Mouse (Mus musculus) layer of hippocampus, adult 9-11 months (tissue): ENCODE results near the gene Tom1.

Experiments used
- DNase-seq: peaks from one replicate; pipeline ENCODE4 v3.0.0; 2022

Gene Tom1

DNA sequence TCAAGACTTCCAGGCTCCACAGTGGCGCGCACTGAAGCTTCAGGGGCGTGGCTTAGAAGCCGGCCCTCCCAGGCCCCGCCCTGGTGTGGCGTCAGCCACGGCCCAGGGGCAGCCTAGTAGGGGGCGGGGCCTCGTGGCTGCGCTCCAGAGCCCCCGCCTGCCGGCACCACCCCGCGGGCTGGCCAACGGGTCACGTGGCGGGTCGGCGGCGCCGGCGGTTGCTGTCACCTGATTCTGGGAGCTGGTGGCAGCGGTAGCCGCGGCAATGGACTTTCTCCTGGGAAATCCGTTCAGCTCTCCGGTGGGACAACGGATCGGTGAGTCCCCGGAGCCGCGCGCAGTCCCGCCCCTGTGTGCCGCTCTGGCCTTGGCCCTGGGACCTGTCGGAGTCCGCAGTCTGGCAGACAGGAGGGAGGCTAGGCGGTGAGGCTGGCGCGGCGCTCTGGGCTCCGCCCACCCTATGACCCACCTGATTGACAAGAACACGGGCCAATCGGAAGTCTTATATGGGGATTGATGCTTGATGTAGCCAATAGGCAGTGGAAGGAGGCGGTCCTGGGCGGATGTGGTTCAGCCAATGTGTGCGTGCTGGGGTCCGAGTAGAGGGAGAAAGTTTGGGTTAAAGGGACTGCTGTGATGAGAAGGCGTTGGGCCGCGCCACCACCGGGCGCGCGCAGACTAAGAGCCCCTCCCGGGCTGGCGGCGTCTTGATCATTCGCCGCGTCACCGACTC lies at the start of gene Tom1:
Tom1 (plus strand) TSS at position 195 of the 733 bp plus-strand sequence.
- peak; percentile 97 for DNase-seq

DNA sequence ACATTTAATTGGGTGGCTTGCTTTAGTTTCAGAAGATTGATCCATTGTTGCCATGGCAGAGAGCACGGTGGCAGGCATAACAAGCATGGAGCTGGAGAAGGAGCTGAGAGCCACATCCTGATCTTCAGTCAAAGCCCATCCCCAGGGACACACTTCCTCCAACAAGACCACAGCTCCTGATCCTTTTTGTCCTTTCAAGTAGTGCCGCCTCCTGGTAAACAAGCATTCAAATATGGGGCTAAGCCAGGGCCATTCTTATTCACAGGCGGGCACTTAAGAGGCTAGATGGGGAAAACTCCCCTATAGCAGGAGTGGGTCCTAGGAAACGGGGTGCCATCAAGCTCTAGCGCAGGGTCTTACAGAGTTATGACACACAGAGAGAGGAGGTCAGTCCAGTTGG lies 46.1 kb upstream of the Tom1 start:
- no peak for DNase-seq

DNA sequence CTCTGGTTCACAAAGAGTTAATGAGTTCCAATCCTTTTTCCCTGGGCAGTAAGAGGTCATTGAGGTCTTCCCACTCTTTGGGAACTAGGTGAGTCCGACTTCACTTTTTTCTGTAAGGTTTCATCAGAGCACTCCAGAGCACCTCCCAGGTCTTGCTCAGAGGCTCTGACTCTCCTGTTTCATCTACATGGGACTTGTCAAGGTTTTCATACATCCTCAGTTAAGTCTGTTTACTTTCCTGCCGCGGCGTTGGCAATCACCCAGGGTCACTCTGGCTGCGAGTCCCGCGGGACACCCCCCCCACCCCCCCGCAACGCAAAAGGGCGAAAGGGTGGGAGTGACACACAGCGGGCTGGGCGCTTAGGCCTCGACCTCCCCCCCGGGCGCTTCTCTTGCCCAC lies 43.5 kb upstream of the Tom1 start:
- DNase-seq, result no peak

DNA sequence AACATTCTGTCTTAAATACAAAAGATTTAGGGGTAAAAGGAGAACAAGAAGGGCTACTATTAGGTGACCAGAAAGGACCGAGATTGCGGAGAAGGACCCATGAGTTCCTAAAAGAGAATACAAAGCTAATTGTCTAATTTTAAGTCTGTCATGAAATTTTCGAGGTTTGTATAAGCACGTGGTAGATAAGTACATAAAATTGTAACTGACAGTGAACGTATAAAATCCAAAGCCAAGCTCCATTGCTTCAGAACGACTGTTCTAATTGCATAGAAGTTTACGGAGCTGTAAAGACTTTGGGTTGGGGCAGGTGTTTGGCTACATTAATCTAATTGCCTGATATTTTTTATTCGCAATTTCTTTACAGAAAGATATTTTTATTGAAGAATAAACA lies 40.4 kb upstream of the Tom1 start, which contains the start of gene Hmgxb4:
Hmgxb4 (plus strand) TSS at position 276 of the 394 bp plus-strand sequence.
- no peak for DNase-seq

DNA sequence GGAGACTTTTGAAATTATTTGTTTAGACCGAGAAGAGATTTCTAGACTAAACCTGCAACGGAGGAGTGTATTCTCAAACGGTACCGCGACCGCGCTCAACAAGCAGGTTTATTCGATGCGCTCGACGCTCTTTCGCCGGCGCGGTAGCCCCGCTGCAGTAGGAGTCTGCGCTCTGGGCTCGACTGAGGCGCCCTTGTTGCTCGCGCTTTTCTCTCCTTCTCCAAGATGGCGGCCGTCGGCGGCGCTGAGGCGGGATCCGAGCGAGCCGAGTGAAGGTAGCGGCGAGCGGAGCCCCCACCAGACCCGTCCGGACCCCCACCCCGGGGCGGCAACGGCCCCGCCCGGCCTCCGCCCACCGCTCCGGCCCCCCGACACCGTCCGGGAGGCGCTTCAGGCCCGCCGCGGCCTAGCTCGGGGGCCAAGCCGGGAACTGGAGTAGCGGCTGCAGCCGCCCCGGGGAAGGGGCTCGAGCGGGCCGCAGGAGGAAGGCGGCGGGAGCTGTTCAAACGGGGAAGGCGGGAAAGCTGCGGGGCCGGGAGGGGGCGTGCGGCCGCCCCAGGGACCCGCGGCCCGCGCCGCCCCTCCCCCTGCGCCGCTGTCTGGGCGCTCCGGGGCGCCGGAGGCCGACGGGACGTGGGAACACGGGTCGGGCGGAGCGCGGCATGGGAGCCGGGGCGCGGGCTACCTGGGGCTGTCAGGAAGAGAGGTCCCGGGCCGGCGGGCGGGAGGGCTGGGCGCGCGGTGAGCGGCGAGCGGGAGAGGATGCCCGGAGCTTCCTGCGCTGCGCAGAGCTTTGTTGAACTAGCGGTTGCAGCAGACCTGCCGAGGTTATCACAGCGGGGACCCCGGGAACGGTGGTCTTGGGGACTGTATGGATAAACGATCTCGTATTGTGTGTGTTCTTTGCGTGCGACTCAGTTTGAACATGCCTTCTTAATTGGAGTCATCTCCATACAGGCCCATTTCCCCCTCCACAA lies 39.7 kb upstream of the Tom1 start:
- DNase-seq, result peak; percentile 85

DNA sequence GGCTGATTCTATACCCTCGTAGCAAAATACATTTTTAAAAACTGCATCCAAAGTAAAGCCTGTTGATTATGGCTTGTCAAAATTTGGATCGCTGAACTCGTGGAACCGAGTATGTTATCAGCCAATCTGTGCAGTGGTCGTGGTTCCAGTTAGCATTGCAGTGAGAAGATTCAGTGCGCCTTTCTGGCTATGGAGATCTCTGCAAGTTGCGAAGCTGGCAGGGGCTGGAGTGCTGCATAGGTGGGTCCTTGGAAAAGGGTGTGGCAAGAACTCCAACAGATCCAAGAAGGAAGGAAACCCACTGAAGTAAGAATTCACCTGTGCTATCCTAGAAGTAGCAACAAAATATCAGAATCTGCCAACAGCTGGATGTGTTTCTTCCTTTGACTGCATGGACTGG lies 39.0 kb upstream of the Tom1 start:
- DNase-seq, result no peak

DNA sequence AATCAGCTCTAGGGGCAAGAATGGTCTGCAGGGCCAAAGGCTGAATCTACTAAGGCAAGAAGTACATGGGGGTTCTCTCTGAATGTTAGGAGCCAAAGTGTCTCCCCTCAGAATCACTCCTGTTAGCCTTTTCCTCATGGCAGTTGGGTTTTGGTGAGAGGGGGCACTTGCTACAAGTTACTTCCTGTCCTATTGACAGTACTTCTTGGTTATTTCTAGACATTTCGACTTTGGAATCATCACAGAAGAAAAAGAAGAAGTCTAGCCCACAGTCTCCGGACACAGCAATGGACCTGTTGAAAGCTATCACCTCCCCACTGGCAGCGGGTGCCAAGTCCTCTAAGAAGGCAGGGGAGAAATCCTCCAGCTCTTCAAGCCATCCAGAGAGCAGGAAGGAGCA lies 33.1 kb upstream of the Tom1 start:
- DNase-seq, result no peak

DNA sequence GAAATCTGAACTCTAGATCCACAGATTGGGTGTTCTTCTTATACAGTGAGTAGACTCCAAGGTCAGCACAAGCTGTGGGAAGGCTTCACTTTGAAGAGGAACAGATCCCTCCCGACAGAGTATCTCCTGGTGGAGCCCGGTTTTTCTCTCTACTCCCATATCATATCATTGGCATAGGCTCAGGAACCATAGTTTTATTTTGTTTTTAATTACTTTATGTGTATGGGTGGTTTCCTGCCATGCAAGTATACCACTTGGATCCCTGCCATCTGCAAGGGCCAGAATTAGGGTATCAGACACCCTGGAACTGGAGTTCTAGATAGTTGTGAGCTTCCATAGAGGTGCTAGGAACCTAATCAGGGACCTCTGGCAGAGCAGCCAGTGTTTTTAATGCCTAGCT lies 24.7 kb upstream of the Tom1 start:
- no peak for DNase-seq

DNA sequence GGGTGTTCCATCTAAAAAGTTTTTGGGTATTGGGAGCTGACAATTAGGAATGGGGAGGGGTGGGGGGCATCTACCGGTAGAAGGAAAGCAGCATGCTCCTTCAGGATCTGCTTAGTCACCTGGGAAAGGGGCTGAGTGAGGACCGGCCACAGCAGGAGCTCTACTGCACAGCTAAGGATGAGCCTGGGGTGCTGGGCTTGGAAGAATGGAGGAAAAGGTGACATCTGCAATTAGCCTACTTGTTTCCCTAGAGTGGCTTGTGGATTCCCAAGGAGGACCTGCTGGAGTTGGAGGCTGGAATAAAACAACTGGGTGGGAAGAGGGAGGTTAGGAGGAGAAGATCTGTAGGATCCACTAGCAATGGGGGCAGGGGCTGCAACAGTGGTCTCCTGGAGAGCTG lies 19.9 kb upstream of the Tom1 start:
- no peak for DNase-seq

DNA sequence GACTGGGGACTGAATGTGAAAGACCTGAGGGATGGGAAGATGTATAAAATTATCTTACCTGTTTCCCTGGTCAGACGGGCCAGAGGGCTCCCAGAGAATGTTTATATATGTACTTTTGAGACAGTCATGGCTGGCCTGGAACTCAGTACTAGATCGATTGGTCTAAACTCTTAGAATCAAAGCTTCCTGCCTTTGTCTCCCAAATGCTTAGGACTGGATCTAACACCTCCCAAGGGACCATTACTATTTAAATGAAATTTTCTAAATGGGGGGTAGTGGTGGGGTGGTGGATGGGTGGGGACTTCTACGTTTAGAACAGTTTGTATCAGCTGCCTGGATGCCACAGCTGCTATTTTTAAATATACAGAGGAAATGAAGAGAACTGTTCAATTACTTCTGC lies 19.5 kb upstream of the Tom1 start:
- DNase-seq, result no peak

DNA sequence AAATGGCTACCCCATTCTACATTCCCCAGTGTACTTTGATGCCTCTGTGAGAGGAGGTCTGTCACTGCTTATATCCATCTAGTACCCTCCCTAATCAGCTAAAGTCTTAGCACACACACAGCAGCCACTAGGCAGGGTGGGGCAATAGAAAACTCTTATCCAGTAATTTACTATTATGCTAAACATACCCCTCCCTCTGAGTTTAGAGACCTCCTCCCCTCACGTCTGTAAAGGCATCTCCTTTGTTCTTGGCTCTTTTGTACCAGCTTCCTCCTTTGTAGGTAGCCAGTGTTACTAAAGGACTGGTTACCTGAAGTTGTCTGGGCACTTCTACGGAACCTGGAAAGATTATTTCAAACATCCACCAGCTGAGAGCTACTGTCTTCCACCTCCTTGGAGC lies 17.5 kb upstream of the Tom1 start:
- no peak for DNase-seq

DNA sequence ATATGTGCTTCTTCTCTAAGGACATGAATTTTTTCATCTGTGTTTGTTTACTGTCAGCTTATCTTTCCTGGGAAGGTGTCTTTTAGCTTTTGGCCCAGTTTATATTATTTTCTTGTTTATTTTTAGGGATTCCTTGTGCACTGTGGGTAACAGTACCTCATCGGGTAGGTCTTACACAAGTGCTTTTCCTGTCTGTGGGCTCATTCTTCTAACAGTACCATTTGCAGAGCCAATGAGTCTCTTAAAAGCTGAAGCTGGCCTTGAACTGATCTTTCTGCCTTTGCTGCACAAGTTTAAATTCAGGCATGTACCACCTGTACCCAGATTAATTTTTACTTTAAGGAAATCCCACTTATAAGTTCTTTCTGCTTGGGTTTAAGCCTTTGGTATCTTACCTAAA lies 17.1 kb upstream of the Tom1 start:
- DNase-seq, result no peak

DNA sequence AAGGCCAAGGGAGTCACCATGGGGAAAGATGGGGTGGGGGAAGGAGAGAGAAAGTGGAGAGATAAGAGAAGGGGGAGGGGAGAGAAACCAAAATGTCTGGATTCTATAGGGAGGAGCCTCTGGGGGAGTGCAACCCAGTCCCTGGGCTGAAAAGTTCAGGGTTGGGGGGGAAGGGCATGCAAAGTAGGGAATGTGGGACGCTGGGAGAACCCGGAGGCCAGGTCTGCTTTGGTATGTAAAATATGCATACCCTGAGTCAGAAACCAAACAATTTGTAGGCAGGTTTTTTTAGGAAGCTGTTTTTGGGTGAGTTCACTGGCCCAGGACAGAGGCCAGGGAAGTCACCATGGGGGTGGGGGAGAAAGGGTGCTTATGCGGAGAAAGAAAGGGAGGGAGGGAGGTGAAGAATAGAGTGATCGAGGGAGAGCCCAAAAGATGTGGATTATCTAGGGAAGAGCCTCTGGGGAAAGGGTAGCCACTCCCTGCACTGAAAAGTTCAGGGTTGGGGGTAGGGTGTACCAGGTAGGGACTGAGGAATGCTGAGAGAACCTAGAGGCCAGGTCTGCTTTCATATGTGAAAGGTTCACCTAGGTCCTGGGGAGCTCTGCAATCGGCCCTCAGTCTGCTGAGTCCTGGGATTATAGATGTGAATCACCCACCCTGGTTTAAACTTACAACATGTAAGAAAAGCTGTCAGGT lies 15.1 kb upstream of the Tom1 start:
- no peak for DNase-seq

DNA sequence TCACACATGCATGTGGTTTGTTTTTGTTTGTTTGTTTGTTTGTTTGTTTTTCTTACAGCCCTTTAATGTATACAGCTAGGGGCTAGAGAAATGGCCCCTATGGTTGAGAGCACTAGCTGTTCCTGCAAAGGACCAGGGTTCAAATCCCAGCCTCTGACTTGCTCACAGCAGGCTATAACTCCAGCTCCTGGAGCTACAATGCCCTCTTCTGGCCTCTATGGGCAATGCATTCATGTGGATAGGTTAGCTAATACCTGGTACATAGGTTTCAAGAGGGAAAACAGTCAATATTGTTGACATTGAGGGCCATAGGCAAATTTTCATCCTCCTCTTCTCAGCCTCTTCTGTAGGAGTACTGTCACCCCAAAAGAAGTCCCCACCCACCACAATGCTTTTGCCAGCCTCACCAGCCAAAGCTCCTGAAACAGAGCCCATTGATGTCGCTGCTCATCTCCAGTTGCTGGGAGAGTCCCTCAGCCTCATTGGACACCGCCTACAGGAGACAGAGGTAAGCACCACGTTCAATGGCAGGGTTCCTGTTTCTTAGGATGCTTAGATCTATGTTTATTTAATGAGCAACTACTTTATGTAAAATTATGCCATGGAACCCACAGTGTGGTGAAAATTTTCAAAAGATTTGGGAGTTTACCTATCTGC lies 9.7 kb upstream of the Tom1 start:
- no peak for DNase-seq

DNA sequence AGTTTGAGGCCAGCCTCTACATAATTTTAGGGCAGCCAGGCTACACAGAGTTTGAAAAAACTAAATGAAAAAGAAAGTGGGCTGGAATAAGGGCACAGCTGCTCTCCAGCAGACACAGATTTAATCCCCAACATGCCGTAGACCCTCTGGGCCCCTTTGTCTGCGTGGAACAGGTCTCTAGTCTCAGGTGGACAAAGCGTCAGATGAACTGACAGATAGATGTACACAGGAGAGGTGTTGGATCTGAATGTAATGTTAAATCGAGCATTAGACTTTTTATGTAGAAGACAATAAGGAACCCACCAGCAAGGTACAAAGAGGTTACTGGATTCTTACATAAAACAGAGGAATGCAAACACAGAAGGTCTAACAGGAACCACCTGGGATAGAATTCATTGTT lies 7.7 kb upstream of the Tom1 start:
- DNase-seq, result no peak

DNA sequence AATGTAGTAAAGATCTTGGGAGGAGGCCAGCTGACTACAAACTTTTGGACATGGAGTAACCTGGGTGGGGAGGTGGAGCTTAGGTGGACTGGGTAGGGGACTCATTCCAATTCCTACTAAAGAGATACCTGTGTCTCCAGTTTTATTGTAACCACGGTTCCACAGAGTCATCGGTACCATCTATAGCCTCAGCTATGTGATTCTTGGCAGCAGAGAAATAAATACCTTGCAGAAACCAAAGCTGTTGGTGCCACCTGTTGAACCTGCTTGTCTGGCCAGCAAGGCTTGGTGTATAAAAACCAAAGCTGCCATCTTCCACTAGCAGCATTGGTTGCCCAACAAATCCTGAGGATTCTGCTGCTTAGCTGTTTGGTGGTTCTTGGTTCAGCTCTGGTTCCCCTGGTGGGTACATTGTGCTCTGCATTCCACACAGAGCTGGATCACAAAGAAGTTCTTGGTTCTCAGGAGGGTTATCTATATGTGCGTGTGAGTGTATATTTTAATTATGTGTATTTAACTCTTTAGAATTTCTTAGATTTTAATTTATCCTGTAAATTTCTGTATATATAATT lies 3.0 kb upstream of the Tom1 start:
- DNase-seq, result no peak

DNA sequence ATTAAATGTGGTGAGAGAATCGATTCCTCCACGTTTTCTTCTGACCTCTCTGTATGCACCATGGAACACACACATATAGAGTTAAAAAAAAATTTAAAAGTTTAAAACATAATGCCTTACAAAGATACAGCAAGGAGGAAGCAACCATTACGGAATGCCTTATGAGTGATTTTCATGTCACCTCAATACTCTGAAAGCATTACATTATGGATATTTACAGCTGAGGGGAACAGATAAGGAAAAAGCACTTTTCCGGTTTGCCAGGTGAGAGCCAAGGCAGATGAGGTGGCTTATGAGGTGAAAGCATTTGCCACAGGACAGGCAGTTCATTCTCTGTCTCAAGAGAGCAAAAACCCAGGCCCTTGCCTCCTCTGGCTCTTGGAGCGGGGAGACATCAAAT lies 544 bp upstream of the Tom1 start:
- DNase-seq, result no peak

DNA sequence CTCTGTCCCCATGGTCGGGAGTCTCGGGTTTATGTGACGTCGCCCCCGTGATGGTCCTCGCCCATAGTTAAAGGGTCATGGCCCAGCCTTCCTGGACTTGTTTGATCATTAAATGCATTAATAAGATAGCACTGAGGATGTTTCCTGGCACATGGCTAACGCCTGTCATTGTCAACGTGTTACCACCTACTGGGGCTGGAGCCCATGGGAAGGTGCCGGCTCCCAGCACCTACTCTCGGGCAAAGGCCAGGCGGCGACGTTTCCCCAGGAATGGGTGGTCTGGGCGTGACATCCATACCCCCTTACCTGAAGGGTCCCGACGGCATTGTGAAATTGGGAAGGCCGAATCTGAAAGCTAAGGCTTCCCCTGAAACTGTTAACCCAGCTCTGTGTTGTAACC lies 780 bp downstream of the Tom1 start:
- no peak for DNase-seq

DNA sequence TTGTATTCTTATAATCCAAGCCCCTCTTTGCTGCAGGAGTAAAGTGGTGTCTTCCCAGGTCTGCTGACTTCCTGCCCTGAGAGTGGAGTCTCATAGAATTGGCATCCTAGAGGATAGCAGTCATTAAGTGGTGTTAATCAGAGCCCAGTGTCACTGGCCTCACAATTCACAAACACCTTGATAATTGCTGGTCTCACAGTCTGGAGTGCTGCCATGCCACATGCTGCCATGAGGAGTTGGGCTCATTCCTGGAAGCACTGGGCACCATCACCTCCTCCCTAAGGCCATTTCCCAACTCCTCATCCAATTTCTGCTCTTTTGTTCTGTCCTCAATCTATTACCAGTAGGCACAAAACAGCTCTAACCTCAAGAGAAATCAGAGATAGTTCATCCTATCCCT lies 2.1 kb downstream of the Tom1 start:
- no peak for DNase-seq

DNA sequence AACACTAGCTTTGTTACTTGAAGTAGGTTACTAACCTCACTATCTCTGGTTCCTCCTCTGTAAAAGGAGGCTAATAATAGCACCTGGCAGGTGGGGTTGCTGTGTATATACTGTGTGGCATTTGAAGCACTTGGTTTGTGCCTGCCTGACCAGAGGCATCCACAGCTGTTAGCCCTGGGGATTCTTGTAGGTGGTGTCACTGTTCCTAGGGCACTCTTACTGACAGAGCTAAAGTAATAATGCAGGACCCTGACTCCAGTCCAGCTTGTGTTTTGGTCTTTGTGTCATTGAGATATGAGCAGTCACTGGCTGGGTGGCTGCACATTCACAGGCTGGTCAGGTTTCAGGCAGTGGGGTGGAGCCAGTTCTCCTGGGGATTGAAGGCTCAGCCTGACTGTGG lies 5.0 kb downstream of the Tom1 start:
- no peak for DNase-seq

DNA sequence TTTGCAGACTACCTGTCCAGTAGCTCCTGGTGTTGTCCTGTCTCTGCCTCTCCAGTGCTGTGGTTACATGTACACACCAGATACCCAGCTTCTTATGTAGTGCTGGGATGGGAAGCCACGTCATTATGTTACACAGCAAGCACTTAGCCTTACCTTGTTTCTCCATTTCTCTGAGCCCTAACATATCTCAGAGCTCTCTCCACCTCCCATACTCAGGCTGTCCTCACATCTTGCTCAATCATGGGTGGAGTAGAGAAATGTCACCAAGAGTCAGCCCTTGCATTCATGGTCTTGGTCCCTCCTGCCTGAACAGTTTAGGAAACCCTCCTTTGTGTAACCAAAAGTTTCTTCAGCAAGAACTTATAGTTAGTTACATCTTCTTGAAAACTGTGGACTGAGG lies 6.2 kb downstream of the Tom1 start:
- no peak for DNase-seq

DNA sequence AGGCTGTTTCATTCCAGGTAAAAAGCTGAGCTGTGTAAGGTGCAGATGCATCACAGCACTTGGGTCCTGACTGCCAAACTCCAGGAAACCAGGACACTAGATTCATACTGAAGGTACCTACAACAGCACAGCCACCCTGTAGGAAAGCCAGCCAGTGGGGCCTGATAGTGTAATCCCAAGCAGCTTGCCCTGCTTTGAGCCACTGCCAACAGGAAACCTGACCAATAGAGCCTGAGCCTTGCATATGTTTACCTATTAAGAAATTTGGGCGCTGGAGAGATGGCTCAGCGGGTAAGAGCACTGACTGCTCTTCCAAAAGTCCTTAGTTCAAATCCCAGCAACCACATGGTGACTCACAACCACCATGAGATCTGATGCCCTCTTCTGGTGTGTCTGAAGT lies 8.7 kb downstream of the Tom1 start:
- no peak for DNase-seq

DNA sequence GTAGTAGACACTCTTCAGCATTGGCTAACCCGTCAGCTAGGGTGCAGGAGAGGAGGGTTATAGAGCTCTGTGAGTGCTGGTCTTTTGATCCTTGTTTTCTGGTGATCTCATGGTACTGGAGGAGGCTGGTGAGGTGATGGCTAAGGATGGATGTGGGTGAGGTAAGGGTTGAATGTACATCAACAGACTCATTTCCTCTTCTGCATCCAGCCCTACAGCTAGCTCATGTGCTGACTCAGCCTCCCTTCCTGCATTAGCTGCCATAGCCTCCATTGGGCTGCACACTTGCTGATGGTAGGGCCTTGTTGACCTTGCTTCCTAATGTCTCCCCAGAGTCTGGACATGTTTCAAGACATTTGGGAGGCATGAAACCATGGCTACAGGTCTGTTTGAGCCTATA lies 9.5 kb downstream of the Tom1 start:
- DNase-seq, result no peak
